Mouse (Mus musculus) liver, adult 2 months (tissue): Measurements from ENCODE around the gene Hnrnpul1. TPM values are rescaled to one million over a fixed set of nuclear protein-coding genes. Genes with fewer than 3 reads are reported as not detected.

Source experiments
- DNase-seq: peaks from one replicate; pipeline ENCODE4 v3.0.0-alpha.2; 2011; ENCODE audit warnings: low read depth, low spot score; ENCODE audit errors: extremely low read depth
- H3K27ac ChIP-seq: fragments of 200-500 bp; replicated peaks from 2 replicates; pipeline ENCODE4 v1.5.1; 2012; ENCODE audit warnings: low read depth, mild to moderate bottlenecking, control low read depth, inconsistent platforms, low read length; ENCODE audit not compliant: insufficient read depth
- H3K27me3 ChIP-seq: fragments of 200-500 bp; 2 replicates; pipeline ENCODE4 v1.6.1; 2012; ENCODE audit warnings: mild to moderate bottlenecking, moderate library complexity, low read length, inconsistent platforms; ENCODE audit not compliant: control insufficient read depth, insufficient read depth
- H3K36me3 ChIP-seq: fragments of 200-500 bp; 2 replicates; pipeline ENCODE4 v1.6.1; 2012; ENCODE audit warnings: low read length, inconsistent platforms; ENCODE audit not compliant: control insufficient read depth, insufficient read depth
- H3K4me1 ChIP-seq: fragments of 200-500 bp; 2 replicates; pipeline ENCODE4 v1.6.1; 2011; ENCODE audit warnings: low read length; ENCODE audit not compliant: control insufficient read depth, insufficient read depth
- H3K4me3 ChIP-seq: fragments of 200-500 bp; 2 replicates; pipeline ENCODE4 v1.5.1; 2011; ENCODE audit warnings: low read depth, mild to moderate bottlenecking, control low read depth, low read length, moderate library complexity; ENCODE audit not compliant: insufficient read depth
- H3K79me2 ChIP-seq: fragments of 200-500 bp; 2 replicates; pipeline ENCODE4 v1.6.1; 2012; ENCODE audit warnings: inconsistent platforms, mild to moderate bottlenecking, low read length, moderate library complexity; ENCODE audit not compliant: control insufficient read depth, insufficient read depth
- H3K9ac ChIP-seq: fragments of 200-500 bp; 2 replicates; pipeline ENCODE4 v1.6.1; 2012; ENCODE audit warnings: low read depth, mild to moderate bottlenecking, control low read depth, inconsistent platforms, low read length
- CTCF ChIP-seq: fragments of 200-500 bp; IDR thresholded peaks from 2 replicates; pipeline ENCODE4 v1.5.1; 2011; ENCODE audit warnings: low read depth, low read length, control low read depth
- POLR2A ChIP-seq: fragments of 200-500 bp; IDR thresholded peaks from 2 replicates; pipeline ENCODE4 v1.6.1; 2011; ENCODE audit warnings: low read length, control low read depth; ENCODE audit not compliant: insufficient read depth; ENCODE audit errors: extremely low read depth
- WGBS: fragments of 180-500 bp; shearing (Covaris S2); methylation state at CpG from one replicate; pipeline ENCODE4 v1.1.7; 2018; 5-methylcytosine and 5-hydroxymethylcytosine counted together
- polyA plus RNA-seq: library from polyadenylated mRNA; depleted of rRNA; stranded (reverse); fragments of >200 nt; gene quantifications from 2 replicates; pipeline ENCODE4 v1.2.3, GENCODE M21; 2012
- total RNA-seq: library from RNA; depleted of rRNA; stranded (reverse); fragments of >200 nt; gene quantifications from 2 replicates; pipeline ENCODE4 v1.2.3, GENCODE M21; 2014

Gene Hnrnpul1
- total and polyA plus RNA-seq, 2 experiments, result 21.7 to 30.0 TPM

GRCm38 (mm10) chr7:25677013-25677412, 77.5 kb downstream of the Hnrnpul1 start:
- Histone ChIP-seq H3K4me1 (peaks cover 4% of the 10 kb centered on the region), H3K4me3 (no peak overlapping the region), H3K27me3 (peaks cover 4% of the 10 kb centered on the region; the same call in 1 of the 2 replicates), H3K9ac (no peak overlapping the region), H3K36me3 (no peaks in the 10 kb centered on the region), H3K27ac (no peak overlapping the region), H3K79me2 (no peaks in the 10 kb centered on the region)
- TF ChIP-seq CTCF, result no peak
- TF ChIP-seq POLR2A, result no peak
- WGBS, result 91% methylated on average over 7 of the region's 7 CpGs
- no peak for DNase-seq

DNA sequence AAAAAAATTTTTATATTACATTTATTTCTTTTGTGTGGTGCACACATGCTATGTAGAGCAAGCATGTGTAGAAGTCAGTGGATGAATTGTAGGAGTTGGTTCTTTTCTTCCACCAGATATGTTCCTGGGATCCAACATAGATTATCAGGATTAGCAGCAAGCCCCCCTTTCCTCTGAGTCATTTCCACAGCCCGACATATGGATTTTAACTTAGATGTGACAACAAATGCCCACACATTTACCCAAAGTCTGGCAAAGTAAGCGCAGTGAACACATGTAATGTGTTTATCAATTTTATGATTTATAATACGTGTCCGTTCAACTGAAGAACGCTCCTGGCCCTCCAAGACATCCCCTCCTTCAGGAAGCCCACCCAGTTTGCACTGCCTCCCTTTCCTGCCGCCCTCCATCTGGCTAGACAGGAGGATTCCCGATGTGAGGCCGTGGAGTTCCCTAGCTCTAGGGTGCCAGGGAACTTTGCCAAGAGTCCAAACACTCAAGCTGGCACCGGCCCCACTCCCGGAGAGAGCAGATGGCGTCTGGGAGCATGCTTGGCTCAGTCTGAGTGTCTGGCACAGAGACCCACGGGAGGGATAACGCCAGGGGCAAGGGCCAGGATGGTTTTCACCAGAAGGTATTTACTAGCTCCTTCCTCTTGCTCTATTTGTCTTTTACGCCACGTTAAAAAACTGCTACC, 78.3 kb downstream of the Hnrnpul1 start:
- DNase-seq, result peak; percentile 83
- TF ChIP-seq POLR2A (no peak), CTCF (no peak)
- 24% methylated on average over 15 of the region's 15 CpGs for WGBS
- no peak overlapping the region for H3K4me3 ChIP-seq
- no peak overlapping the region for H3K27ac ChIP-seq
- H3K36me3 ChIP-seq, result no peaks in the 10 kb centered on the region
- no peak overlapping the region for H3K9ac ChIP-seq
- H3K27me3 ChIP-seq, result peaks cover 4% of the 10 kb centered on the region; the same call in 1 of the 2 replicates
- peaks cover 4% of the 10 kb centered on the region for H3K4me1 ChIP-seq
- H3K79me2 ChIP-seq, result no peaks in the 10 kb centered on the region

DNA sequence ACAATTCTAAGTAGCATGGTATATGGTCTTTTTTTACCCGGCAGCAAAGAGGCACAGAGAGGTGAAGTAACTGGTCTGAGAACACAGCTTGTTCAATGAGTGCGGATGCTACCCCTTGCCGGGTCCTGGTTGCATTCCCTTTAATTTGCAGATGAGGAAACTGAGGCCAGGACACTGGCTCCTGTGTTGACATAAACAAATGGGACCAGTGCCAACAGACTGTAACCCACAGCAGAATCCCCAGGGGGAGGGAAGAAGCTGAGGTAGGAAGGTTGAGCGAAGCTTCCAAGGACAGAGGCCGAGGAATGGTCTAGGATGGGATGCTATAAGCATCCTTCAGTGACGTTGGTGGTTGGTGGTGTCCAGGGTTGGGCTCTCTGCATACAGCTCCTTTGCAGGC, 79.2 kb downstream of the Hnrnpul1 start:
- WGBS, result 50% methylated on average over 6 of the region's 6 CpGs
- H3K4me3 ChIP-seq, result no peak overlapping the region
- no peak for DNase-seq
- no peaks in the 10 kb centered on the region for H3K36me3 ChIP-seq
- H3K9ac ChIP-seq, result no peak overlapping the region
- no peak for TF ChIP-seq CTCF
- peaks cover 4% of the 10 kb centered on the region; the same call in 1 of the 2 replicates for H3K27me3 ChIP-seq
- H3K27ac ChIP-seq, result no peak overlapping the region
- no peaks in the 10 kb centered on the region for H3K79me2 ChIP-seq
- peaks cover 4% of the 10 kb centered on the region for H3K4me1 ChIP-seq

DNA sequence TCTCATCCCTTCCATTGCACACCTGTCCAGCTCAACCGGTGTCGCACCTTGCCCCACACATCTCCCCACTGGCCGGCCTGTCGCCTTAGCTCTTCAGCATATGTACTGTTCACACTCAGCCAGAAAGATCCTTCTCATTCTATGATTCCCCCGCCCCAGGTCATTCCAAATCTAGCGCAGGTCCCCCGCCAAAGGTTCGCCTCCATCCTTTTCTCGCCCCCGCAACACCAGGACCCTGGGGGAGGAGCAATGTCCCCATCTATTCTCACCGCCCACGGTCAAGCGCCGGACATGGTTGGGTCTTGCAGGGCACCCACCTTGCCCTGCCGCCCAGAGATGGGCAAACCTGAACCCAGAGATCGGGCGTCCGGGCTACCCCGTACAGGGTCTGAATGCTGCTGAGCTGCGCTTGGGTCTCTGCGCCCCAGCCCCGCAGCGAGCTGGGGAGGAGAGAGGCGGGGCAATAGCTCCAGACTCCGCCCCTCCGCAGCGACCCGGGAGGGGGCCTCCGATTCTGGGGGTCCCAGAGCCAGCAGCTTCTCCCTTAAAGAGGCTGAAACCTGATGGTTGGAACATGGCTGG, 79.7 kb downstream of the Hnrnpul1 start, which contains the start of gene Tmem91:
TSS of gene Tmem91 (minus strand) at position 448 of the 582 bp plus-strand sequence.
- Histone ChIP-seq H3K4me1 (peaks cover 1% of the 10 kb centered on the region; the same call in 1 of the 2 replicates), H3K9ac (no peak within 1 kb of the TSS), H3K27me3 (peaks cover 4% of the 10 kb centered on the region; the same call in 1 of the 2 replicates), H3K79me2 (no peaks in the 10 kb centered on the region), H3K36me3 (no peaks in the 10 kb centered on the region), H3K4me3 (no peak within 1 kb of the TSS), H3K27ac (no peak within 1 kb of the TSS)
- no peak for DNase-seq
- WGBS, result 4% methylated on average over 29 of the region's 29 CpGs
- TF ChIP-seq POLR2A (no peak), CTCF (no peak)

GRCm38 (mm10) chr7:25674297-25674696, 80.3 kb downstream of the Hnrnpul1 start:
- WGBS, result 27% methylated on average over 9 of the region's 9 CpGs
- H3K9ac ChIP-seq, result no peak overlapping the region
- H3K4me1 ChIP-seq, result peaks cover 1% of the 10 kb centered on the region; the same call in 1 of the 2 replicates
- H3K79me2 ChIP-seq, result no peaks in the 10 kb centered on the region
- no peaks in the 10 kb centered on the region for H3K36me3 ChIP-seq
- no peak for DNase-seq
- H3K27me3 ChIP-seq, result peaks cover 4% of the 10 kb centered on the region; the same call in 1 of the 2 replicates
- TF ChIP-seq POLR2A (no peak), CTCF (no peak)
- H3K4me3 ChIP-seq, result no peak overlapping the region
- no peak overlapping the region for H3K27ac ChIP-seq

DNA sequence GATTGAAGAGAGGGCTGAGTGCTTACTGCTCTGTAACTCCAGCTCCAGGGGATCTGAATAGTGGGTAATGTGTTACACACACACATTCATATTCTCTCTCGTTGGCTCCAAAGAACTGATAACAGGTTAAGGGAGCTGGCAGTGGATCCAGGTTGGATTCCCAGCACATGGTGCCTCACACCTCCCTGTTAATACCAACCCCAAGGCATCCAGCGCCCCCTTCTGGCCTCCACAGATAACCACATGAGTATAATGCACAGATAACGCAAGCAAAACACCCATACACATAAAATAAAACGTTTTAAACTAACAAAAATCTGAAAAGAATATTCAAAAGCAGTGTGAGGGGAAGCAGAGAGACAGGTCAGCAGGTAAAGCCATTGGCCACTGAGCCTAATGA, 82.1 kb downstream of the Hnrnpul1 start:
- Histone ChIP-seq H3K27ac (no peak overlapping the region), H3K9ac (no peak overlapping the region), H3K27me3 (peaks cover 4% of the 10 kb centered on the region; the same call in 1 of the 2 replicates), H3K36me3 (peaks cover 2% of the 10 kb centered on the region; the same call in 1 of the 2 replicates), H3K79me2 (no peaks in the 10 kb centered on the region), H3K4me1 (peaks cover 1% of the 10 kb centered on the region; the same call in 1 of the 2 replicates), H3K4me3 (no peak overlapping the region)
- no peak for TF ChIP-seq POLR2A
- peak; percentile 37; the same call in 1 of the 2 replicates for TF ChIP-seq CTCF
- WGBS, result 56% methylated on average over 4 of the region's 4 CpGs
- DNase-seq, result no peak
